Mouse (Mus musculus) MN1 (cell line): Measurements from ENCODE around the gene Ctrb1.

Source experiments
- DNase-seq: peaks from one replicate; pipeline ENCODE4 v3.0.0-alpha.2; 2016; ENCODE audit warnings: low spot score

Ctrb1 gene

GRCm38 (mm10) chr8:111690960-111691445 is at the start of gene Ctrb1:
Gene Ctrb1 (minus strand): TSS chr8:111691010.
- no peak for DNase-seq

GRCm38 (mm10) chr8:111740301-111740711 is 49.5 kb upstream of the Ctrb1 start:
- DNase-seq, result no peak

- DNase-seq, result peak; percentile 64
Measured at GRCm38 (mm10) chr8:111739604-111740003, 48.8 kb upstream of the Ctrb1 start.

- DNase-seq, result peak; percentile 48
Measured at GRCm38 (mm10) chr8:111738867-111739266, 48.1 kb upstream of the Ctrb1 start.

- DNase-seq, result peak; percentile 89
Measured at GRCm38 (mm10) chr8:111736321-111736720, 45.5 kb upstream of the Ctrb1 start.

- peak; percentile 43 for DNase-seq
Measured at GRCm38 (mm10) chr8:111735791-111736190, 45.0 kb upstream of the Ctrb1 start.

GRCm38 (mm10) chr8:111735335-111735761 is 44.5 kb upstream of the Ctrb1 start:
- peak; percentile 53 for DNase-seq

- no peak for DNase-seq
Measured at GRCm38 (mm10) chr8:111734244-111734960, 43.6 kb upstream of the Ctrb1 start.

- DNase-seq, result no peak
Measured at GRCm38 (mm10) chr8:111733581-111734243, 42.9 kb upstream of the Ctrb1 start.

- DNase-seq, result peak; percentile 42
Measured at GRCm38 (mm10) chr8:111732406-111733085, 41.7 kb upstream of the Ctrb1 start.

GRCm38 (mm10) chr8:111732004-111732403 is 41.2 kb upstream of the Ctrb1 start:
- peak; percentile 99 for DNase-seq

GRCm38 (mm10) chr8:111731231-111731977 is 40.6 kb upstream of the Ctrb1 start:
- DNase-seq, result peak; percentile 54

GRCm38 (mm10) chr8:111729233-111730170 is 38.7 kb upstream of the Ctrb1 start:
- no peak for DNase-seq

GRCm38 (mm10) chr8:111728481-111728880 is 37.7 kb upstream of the Ctrb1 start:
- DNase-seq, result no peak

GRCm38 (mm10) chr8:111727553-111727952 is 36.7 kb upstream of the Ctrb1 start:
- no peak for DNase-seq

GRCm38 (mm10) chr8:111726102-111726900 is 35.5 kb upstream of the Ctrb1 start:
- DNase-seq, result peak; percentile 91

- peak; percentile 39 for DNase-seq
Measured at GRCm38 (mm10) chr8:111725341-111725740, 34.5 kb upstream of the Ctrb1 start.

GRCm38 (mm10) chr8:111720115-111720544 is 29.3 kb upstream of the Ctrb1 start:
- peak; percentile 76 for DNase-seq

GRCm38 (mm10) chr8:111718937-111719336 is 28.1 kb upstream of the Ctrb1 start:
- no peak for DNase-seq

- DNase-seq, result peak; percentile 44
Measured at GRCm38 (mm10) chr8:111717866-111718265, 27.1 kb upstream of the Ctrb1 start.
